Mouse (Mus musculus) hindbrain, embryonic 11.5 days (tissue): ENCODE results near the gene Chchd5. TPM values are rescaled to one million over a fixed set of nuclear protein-coding genes. Genes with fewer than 3 reads are reported as not detected.

Source experiments
- ATAC-seq: fragments of 200-750 bp; cut with Nextera tagmentation; 2 replicates; pipeline ENCODE4 v1.8.0; 2017; ENCODE audit warnings: mild to moderate bottlenecking, moderate TSS enrichment, moderate library complexity; ENCODE audit not compliant: low FRiP score
- DNase-seq: peaks from one replicate; pipeline ENCODE4 v3.0.0-alpha.2; 2015; ENCODE audit warnings: low spot score
- H3K27ac ChIP-seq: fragments of 300-500 bp; sonication (generic); 2 replicates; pipeline ENCODE4 v1.5.1; 2014; ENCODE audit warnings: mild to moderate bottlenecking, low read depth, low read length
- H3K27me3 ChIP-seq: fragments of 300-500 bp; sonication (generic); 2 replicates; pipeline ENCODE4 v1.6.1; 2014; ENCODE audit warnings: mild to moderate bottlenecking, low read length, moderate library complexity, mixed read lengths; ENCODE audit not compliant: control insufficient read depth, insufficient read depth
- H3K36me3 ChIP-seq: fragments of 300-500 bp; sonication (generic); 2 replicates; pipeline ENCODE4 v1.6.1; 2014; ENCODE audit warnings: mild to moderate bottlenecking, low read length, moderate library complexity, mixed read lengths; ENCODE audit not compliant: control insufficient read depth, insufficient read depth
- H3K4me1 ChIP-seq: fragments of 300-500 bp; sonication (generic); replicated peaks from 2 replicates; pipeline ENCODE4 v1.6.1; 2014; ENCODE audit warnings: low read length, mixed read lengths; ENCODE audit not compliant: control insufficient read depth, insufficient read depth
- H3K4me2 ChIP-seq: fragments of 300-500 bp; sonication (generic); replicated peaks from 2 replicates; pipeline ENCODE4 v1.6.1; 2014; ENCODE audit warnings: mild to moderate bottlenecking, low read depth, low read length
- H3K4me3 ChIP-seq: fragments of 300-500 bp; sonication (generic); 2 replicates; pipeline ENCODE4 v1.5.1; 2014; ENCODE audit warnings: low read depth, low read length
- H3K9ac ChIP-seq: fragments of 300-500 bp; sonication (generic); 2 replicates; pipeline ENCODE4 v1.6.1; 2014; ENCODE audit warnings: low read depth, low read length
- H3K9me3 ChIP-seq: fragments of 300-500 bp; sonication (generic); 2 replicates; pipeline ENCODE4 v1.6.1; 2016; ENCODE audit warnings: low read length; ENCODE audit not compliant: control insufficient read depth
- WGBS: fragments of 180-500 bp; shearing (Covaris S2); extraction: QIAGEN DNeasy Blood & Tissue Kit; methylation state at CpG from one replicate; pipeline ENCODE4 v1.1.7; 2014; 5-methylcytosine and 5-hydroxymethylcytosine counted together
- polyA plus RNA-seq: library from polyadenylated mRNA; unstranded; fragments of >200 nt; fragmentation: Nextera tagmentation; extraction: Ambion mirVana; gene quantifications from 2 replicates; pipeline ENCODE4 v1.2.1, GENCODE M21; 2014

The Chchd5 gene
- 26.0 and 27.8 TPM in 2 replicates for polyA plus RNA-seq

DNA sequence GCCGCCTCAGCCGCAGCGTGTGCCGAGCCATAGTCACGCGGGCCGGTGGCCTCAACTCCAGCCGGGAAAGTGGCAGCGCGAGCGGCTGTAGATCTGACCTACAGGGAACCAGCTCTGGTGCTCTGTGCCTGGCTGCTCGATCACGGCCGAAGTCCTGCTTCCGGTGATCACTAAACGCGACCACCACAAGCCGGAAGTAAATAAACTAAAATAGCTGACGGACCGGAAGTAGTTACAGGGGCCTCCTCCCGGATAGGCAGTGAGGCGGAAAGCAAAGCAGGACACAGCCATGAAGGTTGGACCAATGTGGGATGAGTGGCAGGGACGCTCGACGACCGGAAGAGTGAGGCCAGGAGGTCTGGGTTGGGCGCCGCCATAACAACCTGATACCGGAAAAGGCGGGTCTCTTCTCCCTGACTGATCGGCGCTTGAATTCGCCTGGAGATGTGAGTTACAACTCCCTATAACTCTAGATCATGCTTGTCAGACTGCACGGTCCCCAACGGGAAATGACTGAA, at the start of gene Chchd5:
Gene Chchd5 (plus strand): TSS at position 289 of the 518 bp plus-strand sequence.
- Histone ChIP-seq H3K4me2 (peak within 1 kb of the TSS; percentile 74), H3K4me3 (peak within 1 kb of the TSS; percentile 71), H3K4me1 (0 out of 2 replicates have a peak, but pooled peaks cover 3% of the 10 kb centered on the region), H3K27me3 (no peaks in the 10 kb centered on the region), H3K36me3 (peaks cover 13% of the 10 kb centered on the region; the same call in 1 of the 2 replicates), H3K27ac (peak within 1 kb of the TSS; percentile 72), H3K9ac (peak within 1 kb of the TSS; percentile 80), H3K9me3 (no peaks in the 10 kb centered on the region)
- 1% methylated on average over 35 of the region's 35 CpGs for WGBS
- DNase-seq (peak; percentile 92), ATAC-seq (peak; percentile 100)

- Histone ChIP-seq H3K4me2 (no peak overlapping the region), H3K9ac (no peak overlapping the region), H3K36me3 (0 out of 2 replicates have a peak, but pooled peaks cover 2% of the 10 kb centered on the region), H3K27me3 (no peaks in the 10 kb centered on the region), H3K4me1 (no peaks in the 10 kb centered on the region), H3K4me3 (no peak overlapping the region), H3K27ac (no peak overlapping the region), H3K9me3 (no peaks in the 10 kb centered on the region)
- ATAC-seq (no peak), DNase-seq (no peak)
- WGBS, result 70% methylated on average over 13 of the region's 13 CpGs
Measured at GRCm38 (mm10) chr2:129081097-129081496, 48.4 kb upstream of the Chchd5 start.

DNA sequence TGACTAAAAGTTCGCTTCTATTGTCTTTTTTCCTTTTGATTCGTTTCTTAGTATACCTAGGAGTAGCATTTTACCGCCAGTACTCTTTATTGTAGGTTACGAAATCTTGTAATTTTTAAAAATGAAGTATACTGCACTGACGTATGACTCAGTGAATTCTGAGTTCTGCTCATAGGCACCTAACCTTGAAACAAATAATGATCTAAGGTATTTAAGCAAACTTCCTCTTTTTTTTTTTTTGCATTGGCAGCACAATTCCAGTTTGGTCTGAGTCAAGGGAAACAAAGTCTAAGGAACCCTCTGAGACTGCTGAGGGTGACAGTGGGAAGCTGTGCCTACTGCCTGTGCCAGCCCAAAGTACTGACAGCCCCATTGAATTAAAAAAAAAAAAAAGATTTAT, 46.0 kb upstream of the Chchd5 start:
- no peaks in the 10 kb centered on the region for H3K4me1 ChIP-seq
- H3K4me2 ChIP-seq, result no peak overlapping the region
- H3K9ac ChIP-seq, result no peak overlapping the region
- no peaks in the 10 kb centered on the region for H3K27me3 ChIP-seq
- H3K4me3 ChIP-seq, result no peak overlapping the region
- ATAC-seq (no peak), DNase-seq (no peak)
- H3K27ac ChIP-seq, result no peak overlapping the region
- H3K36me3 ChIP-seq, result no peaks in the 10 kb centered on the region
- no peaks in the 10 kb centered on the region for H3K9me3 ChIP-seq
- 96% methylated on average over 5 of the region's 5 CpGs for WGBS

- 48% methylated on average over 2 of the region's 2 CpGs for WGBS
- no peak overlapping the region for H3K9ac ChIP-seq
- H3K36me3 ChIP-seq, result no peaks in the 10 kb centered on the region
- DNase-seq (peak; percentile 80), ATAC-seq (no peak)
- H3K9me3 ChIP-seq, result no peaks in the 10 kb centered on the region
- no peaks in the 10 kb centered on the region for H3K27me3 ChIP-seq
- no peak overlapping the region for H3K4me2 ChIP-seq
- H3K4me3 ChIP-seq, result no peak overlapping the region
- H3K27ac ChIP-seq, result no peak overlapping the region
- no peaks in the 10 kb centered on the region for H3K4me1 ChIP-seq
Measured at GRCm38 (mm10) chr2:129084959-129085358, 44.5 kb upstream of the Chchd5 start.

GRCm38 (mm10) chr2:129087520-129087919, 42.0 kb upstream of the Chchd5 start:
- no peaks in the 10 kb centered on the region for H3K36me3 ChIP-seq
- H3K9ac ChIP-seq, result no peak overlapping the region
- no peak overlapping the region for H3K4me3 ChIP-seq
- no peak overlapping the region for H3K27ac ChIP-seq
- ATAC-seq (no peak), DNase-seq (no peak)
- no peak overlapping the region for H3K4me2 ChIP-seq
- 91% methylated on average over 1 of the region's 1 CpGs for WGBS
- H3K9me3 ChIP-seq, result no peaks in the 10 kb centered on the region
- no peaks in the 10 kb centered on the region for H3K27me3 ChIP-seq
- H3K4me1 ChIP-seq, result no peaks in the 10 kb centered on the region

DNA sequence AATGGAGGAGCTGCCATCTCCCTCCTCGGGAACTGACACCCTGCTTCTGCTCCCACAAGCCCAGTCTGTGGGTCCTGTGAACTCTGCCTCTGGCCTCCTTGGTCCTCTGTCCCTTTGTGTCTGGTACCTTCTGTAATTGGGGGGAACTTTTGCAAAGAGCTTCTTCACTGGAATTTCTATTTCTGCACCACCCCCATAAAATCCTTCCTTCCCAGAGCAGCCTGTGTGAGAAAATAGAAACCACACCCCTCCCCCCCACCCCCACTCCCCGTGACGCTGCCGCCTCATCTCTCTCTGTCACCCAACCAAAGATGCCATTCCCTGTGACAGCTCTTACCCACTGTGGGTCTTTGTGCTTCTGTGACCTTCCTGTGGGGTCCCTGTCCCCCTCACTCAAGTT, 39.1 kb upstream of the Chchd5 start:
- no peaks in the 10 kb centered on the region for H3K4me1 ChIP-seq
- H3K9ac ChIP-seq, result no peak overlapping the region
- 70% methylated on average over 4 of the region's 4 CpGs for WGBS
- H3K36me3 ChIP-seq, result no peaks in the 10 kb centered on the region
- DNase-seq (no peak), ATAC-seq (no peak)
- H3K4me2 ChIP-seq, result no peak overlapping the region
- H3K27me3 ChIP-seq, result no peaks in the 10 kb centered on the region
- H3K9me3 ChIP-seq, result no peaks in the 10 kb centered on the region
- H3K4me3 ChIP-seq, result no peak overlapping the region
- no peak overlapping the region for H3K27ac ChIP-seq

- Histone ChIP-seq H3K9me3 (no peaks in the 10 kb centered on the region), H3K4me3 (no peak overlapping the region), H3K27me3 (no peaks in the 10 kb centered on the region), H3K9ac (no peak overlapping the region), H3K36me3 (no peaks in the 10 kb centered on the region), H3K27ac (no peak overlapping the region), H3K4me2 (no peak overlapping the region), H3K4me1 (no peaks in the 10 kb centered on the region)
- 95% methylated on average over 12 of the region's 12 CpGs for WGBS
- ATAC-seq (no peak), DNase-seq (no peak)
Measured at GRCm38 (mm10) chr2:129092810-129093209, 36.7 kb upstream of the Chchd5 start.

- no peak overlapping the region for H3K4me2 ChIP-seq
- H3K27ac ChIP-seq, result no peak overlapping the region
- no peaks in the 10 kb centered on the region for H3K36me3 ChIP-seq
- ATAC-seq (no peak), DNase-seq (no peak)
- whole genome bisulfite sequencing, result 91% methylated on average over 18 of the region's 18 CpGs
- H3K9ac ChIP-seq, result no peak overlapping the region
- H3K4me3 ChIP-seq, result no peak overlapping the region
- no peaks in the 10 kb centered on the region for H3K27me3 ChIP-seq
- no peaks in the 10 kb centered on the region for H3K4me1 ChIP-seq
- H3K9me3 ChIP-seq, result no peaks in the 10 kb centered on the region
Measured at GRCm38 (mm10) chr2:129093926-129094724, 35.4 kb upstream of the Chchd5 start.
